Mouse (Mus musculus) cortical plate, adult 2 months (tissue): ENCODE data around the gene Mark4.

Source experiments
- CTCF ChIP-seq: fragments of 200-500 bp; IDR thresholded peaks from 2 replicates; pipeline ENCODE4 v1.5.1; 2011; ENCODE audit warnings: mild to moderate bottlenecking, control low read depth, low read length; ENCODE audit not compliant: insufficient read depth; ENCODE audit errors: extremely low read depth
- POLR2A ChIP-seq: fragments of 200-500 bp; IDR thresholded peaks from 2 replicates; pipeline ENCODE4 v1.6.1; 2011; ENCODE audit warnings: mild to moderate bottlenecking, low read length, control low read depth; ENCODE audit not compliant: insufficient read depth; ENCODE audit errors: extremely low read depth

DNA sequence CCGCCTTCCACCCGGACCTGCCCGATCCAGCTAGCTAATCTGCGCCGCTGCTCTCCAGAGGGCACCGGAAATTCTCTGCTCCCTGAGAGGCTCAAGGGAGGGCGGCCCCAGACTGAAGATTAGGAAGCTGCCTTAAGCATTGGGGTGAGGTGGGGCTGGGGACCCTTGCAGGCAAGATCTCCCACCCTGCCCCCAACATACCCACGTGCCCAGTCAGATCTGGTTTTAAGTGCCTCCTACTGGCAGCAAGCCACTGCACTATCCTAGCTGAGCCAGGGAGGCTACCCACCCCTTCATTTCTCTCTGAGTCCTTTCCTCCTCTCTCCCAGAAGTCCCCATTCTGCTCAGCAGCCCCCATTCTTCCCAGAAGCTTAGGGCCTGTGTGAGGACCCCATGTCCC, 80.6 kb downstream of the Mark4 start:
- no peak for TF ChIP-seq CTCF
- no peak for TF ChIP-seq POLR2A
